In genomic region chr12:26439366-26439765, GRCm38 (mm10) we compare ENCODE assay signal across 17 mouse cellular contexts. TPM values are rescaled to one million over a fixed set of nuclear protein-coding genes. Genes with fewer than 3 reads are reported as not detected.
DNase-seq lines count a peak whose midpoint lies in the region; ATAC-seq lines count a peak whose summit lies in the region.
"Had no signal": no experiment of that assay in that cellular context is flagged by ENCODE, and none has a peak within 500 bp of the region (broad histone marks: within the 10 kb centered on the region; RNA-seq: fewer than 3 reads in every experiment).

No protein-coding gene starts in this region.

- H3K9ac ChIP-seq in forebrain, embryonic 12.5 days = no peak overlapping the region
- H3K9ac ChIP-seq: embryonic facial prominence, embryonic 15.5 days; forebrain, embryonic 15.5 days; heart, embryonic 13.5 days; intestine, embryonic 15.5 days; limb, embryonic 13.5 days; neural tube, embryonic 12.5 days had no signal

- H3K9me3 ChIP-seq in forebrain, embryonic 12.5 days = no peaks in the 10 kb centered on the region
- H3K9me3 ChIP-seq: embryonic facial prominence, embryonic 15.5 days; forebrain, embryonic 15.5 days; heart, embryonic 13.5 days; hindbrain, embryonic 10.5 days; intestine, embryonic 15.5 days; limb, embryonic 13.5 days; neural tube, embryonic 12.5 days had no signal

- peak overlapping the region; percentile 29 for H3K27ac ChIP-seq in macrophage
- H3K27ac ChIP-seq in forebrain, embryonic 12.5 days = no peak overlapping the region
- H3K27ac ChIP-seq: embryonic facial prominence, embryonic 15.5 days; forebrain, embryonic 15.5 days; heart, embryonic 13.5 days; hindbrain, embryonic 10.5 days; intestine, embryonic 15.5 days; limb, embryonic 13.5 days; neural tube, embryonic 12.5 days had no signal

- peak; percentile 19 for DNase-seq in kidney, adult 11 months
- DNase-seq in kidney, adult 18-20 months = no peak
- peak; percentile 15 for DNase-seq in NIH3T3 (ENCODE audit: low read depth)
- DNase-seq in urinary bladder, adult 18-20 months (ENCODE audit: low spot score in 2 of 2) = no peak
- DNase-seq: layer of hippocampus, adult 9-11 months; right cerebral cortex, postnatal 25 days had no signal

- 5% methylated on average over 3 of the region's 3 CpGs for WGBS in macrophage (ENCODE audit: missing documents)
- 67% methylated on average over 3 of the region's 3 CpGs for WGBS in forebrain, embryonic 12.5 days

- no peaks in the 10 kb centered on the region for H3K79me2 ChIP-seq in macrophage (ENCODE audit: inconsistent target)

- peaks cover 5% of the 10 kb centered on the region for H3K36me3 ChIP-seq in macrophage (ENCODE audit: inconsistent target)
- H3K36me3 ChIP-seq in forebrain, embryonic 12.5 days (replicated peaks) = no peaks in the 10 kb centered on the region
- H3K36me3 ChIP-seq: embryonic facial prominence, embryonic 15.5 days; forebrain, embryonic 15.5 days; heart, embryonic 13.5 days; hindbrain, embryonic 10.5 days; intestine, embryonic 15.5 days; limb, embryonic 13.5 days; neural tube, embryonic 12.5 days had no signal

- H3K4me1 ChIP-seq in forebrain, embryonic 12.5 days = no peaks in the 10 kb centered on the region
- H3K4me1 ChIP-seq: embryonic facial prominence, embryonic 15.5 days; forebrain, embryonic 15.5 days; hindbrain, embryonic 10.5 days; neural tube, embryonic 12.5 days had no signal

- ATAC-seq in hematopoietic stem cell, adult 5-6 weeks (replicated peaks in 1 of 2; ENCODE audit: insufficient read depth in 1 of 2, low FRiP score in 2 of 2, low TSS enrichment in 1 of 2, low read depth in 1 of 2, poor library complexity in 2 of 2, severe bottlenecking in 2 of 2) = peak; percentile 74 to 79
- no peak for ATAC-seq in forebrain, embryonic 12.5 days (ENCODE audit: low FRiP score)
- ATAC-seq: forebrain, embryonic 15.5 days; intestine, embryonic 15.5 days; midbrain, embryonic 16.5 days had no signal

- H3K4me3 ChIP-seq in macrophage (ENCODE audit: inconsistent target) = no peak overlapping the region
- no peak overlapping the region for H3K4me3 ChIP-seq in forebrain, embryonic 12.5 days (replicated peaks)
- H3K4me3 ChIP-seq: embryonic facial prominence, embryonic 15.5 days; forebrain, embryonic 15.5 days; heart, embryonic 13.5 days; hindbrain, embryonic 10.5 days; intestine, embryonic 15.5 days; limb, embryonic 13.5 days; neural tube, embryonic 12.5 days had no signal

- no peak overlapping the region for H3K4me2 ChIP-seq in forebrain, embryonic 12.5 days
- H3K4me2 ChIP-seq: embryonic facial prominence, embryonic 15.5 days; forebrain, embryonic 15.5 days; heart, embryonic 13.5 days; intestine, embryonic 15.5 days; limb, embryonic 13.5 days; neural tube, embryonic 12.5 days had no signal

- H3K27me3 ChIP-seq in forebrain, embryonic 12.5 days = no peaks in the 10 kb centered on the region
- H3K27me3 ChIP-seq: embryonic facial prominence, embryonic 15.5 days; forebrain, embryonic 15.5 days; heart, embryonic 13.5 days; intestine, embryonic 15.5 days; limb, embryonic 13.5 days; neural tube, embryonic 12.5 days had no signal

RNA-seq across cellular contexts. Expression of gene Rsad2, which starts 16.9 kb away (rescaled TPM):
- total RNA-seq in hematopoietic stem cell, adult 5-6 weeks (2017) = 8.9 and 13.1 TPM in 2 replicates
- total RNA-seq in macrophage (2018; cell fraction: chromatin; rRNA removed) = 1,000 to 10,000 TPM in 16 of 26 experiments, 100 to 1,000 TPM in 10; 143 to 6,267 (median 1,407) TPM
- 1,000 to 10,000 TPM in 15 of 26 experiments, 100 to 1,000 TPM in 11; 212 to 4,949 (median 1,941) TPM for total RNA-seq in macrophage (2018; cell fraction: cytosol; rRNA removed)
- 1,000 to 10,000 TPM in 18 of 26 experiments, 100 to 1,000 TPM in 8; 141 to 7,086 (median 3,782) TPM for total RNA-seq in macrophage (2018; cell fraction: nucleus; rRNA removed)
- 84.2 to 432 TPM (median 145 TPM) in 3 replicates for polyA plus RNA-seq in macrophage (2018)
- 0.36 and 0.79 TPM in 2 replicates for polyA plus RNA-seq in forebrain, embryonic 12.5 days (2016; fragmentation: Nextera tagmentation; extraction: Ambion mirVana)

RNA-seq across cellular contexts. Expression of gene Rnf144a, which starts 24.3 kb away (rescaled TPM):
- 64.3 and 68.8 TPM in 2 replicates for total RNA-seq in hematopoietic stem cell, adult 5-6 weeks (2017)
- 1 to 10 TPM in 13 of 26 experiments, under 1 TPM in 13; 0.17 to 6.0 (median 1.1) TPM for total RNA-seq in macrophage (2018; cell fraction: chromatin; rRNA removed)
- total RNA-seq in macrophage (2018; cell fraction: cytosol; rRNA removed) = 1 to 10 TPM in 6 of 26 experiments, under 1 TPM in 20; 0.32 to 1.7 (median 0.76) TPM
- total RNA-seq in macrophage (2018; cell fraction: nucleus; rRNA removed) = 1 to 10 TPM in 17 of 26 experiments, under 1 TPM in 8, not detected in 1; 0.48 to 3.7 (median 1.4) TPM
- 0.15 to 0.76 TPM (median 0.67 TPM) in 3 replicates for polyA plus RNA-seq in macrophage (2018)
- 50.7 and 52.1 TPM in 2 replicates for polyA plus RNA-seq in forebrain, embryonic 12.5 days (2016; fragmentation: Nextera tagmentation; extraction: Ambion mirVana)

RNA-seq across cellular contexts. Expression of gene Cmpk2, which starts 29.6 kb away (rescaled TPM):
- total RNA-seq in hematopoietic stem cell, adult 5-6 weeks (2017) = 15.5 and 20.9 TPM in 2 replicates
- 1,000 to 10,000 TPM in 3 of 26 experiments, 100 to 1,000 TPM in 13, 10 to 100 TPM in 10; 40.1 to 3,121 (median 497) TPM for total RNA-seq in macrophage (2018; cell fraction: chromatin; rRNA removed)
- 1,000 to 10,000 TPM in 3 of 26 experiments, 100 to 1,000 TPM in 13, 10 to 100 TPM in 10; 54.4 to 1,473 (median 572) TPM for total RNA-seq in macrophage (2018; cell fraction: cytosol; rRNA removed)
- total RNA-seq in macrophage (2018; cell fraction: nucleus; rRNA removed) = 1,000 to 10,000 TPM in 11 of 26 experiments, 100 to 1,000 TPM in 11, 10 to 100 TPM in 4; 40.4 to 2,232 (median 879) TPM
- polyA plus RNA-seq in macrophage (2018) = 35.1 to 152 TPM (median 40.8 TPM) in 3 replicates
- 6.1 and 7.2 TPM in 2 replicates for polyA plus RNA-seq in forebrain, embryonic 12.5 days (2016; fragmentation: Nextera tagmentation; extraction: Ambion mirVana)

Comparison
In these comparisons a context has a peak if more than half of its experiments do, and no peak if none do; other contexts are left out.
1. DNase-seq: peak in kidney, adult 11 months (single experiment) and NIH3T3 (single experiment); none in kidney, adult 18-20 months (single experiment) and urinary bladder, adult 18-20 months (0 of 2).
2. RNA of gene Rsad2, which starts 16.9 kb away (polyA plus RNA-seq): 84.2 to 432 TPM in macrophage; 0.36 to 0.79 TPM in forebrain, embryonic 12.5 days; every median in the first group is over 10 times any median in the second.
3. RNA of gene Rnf144a, which starts 24.3 kb away (polyA plus RNA-seq): 50.7 to 52.1 TPM in forebrain, embryonic 12.5 days; 0.15 to 0.76 TPM in macrophage; every median in the first group is over 10 times any median in the second.